In the genomic region with DNA sequence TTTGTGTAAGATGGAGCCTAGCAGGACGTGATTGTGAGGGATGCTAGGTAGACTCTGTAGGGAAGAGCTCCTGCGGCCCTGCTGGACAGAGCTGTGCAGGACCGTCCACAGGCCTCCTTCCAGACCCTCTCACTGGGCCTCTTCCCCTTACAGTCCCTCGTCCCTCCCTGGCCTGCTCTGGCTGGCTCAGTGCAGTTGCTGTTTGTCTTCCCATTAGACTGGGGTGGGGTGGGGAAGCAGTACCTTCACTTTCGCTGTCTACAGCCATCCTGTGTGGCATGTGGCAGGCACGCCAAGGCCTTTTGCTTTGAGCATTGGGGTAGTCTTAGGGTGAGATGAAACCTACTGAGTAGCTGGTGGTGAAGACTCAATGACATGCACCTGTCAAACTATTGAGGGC, we compare ENCODE assay signal across 9 mouse cellular contexts. TPM values are rescaled to one million over a fixed set of nuclear protein-coding genes. Genes with fewer than 3 reads are reported as not detected.
DNase-seq lines count a peak whose midpoint lies in the region; ATAC-seq and TF ChIP-seq lines count a peak whose summit lies in the region.
"Had no signal": no experiment of that assay in that cellular context is flagged by ENCODE, and none has a peak within 500 bp of the region (broad histone marks: within the 10 kb centered on the region; RNA-seq: fewer than 3 reads in every experiment).

No protein-coding gene starts in this region.

- no peak overlapping the region for H3K9ac ChIP-seq in hindbrain, postnatal 0 days (replicated peaks; ENCODE audit: low read length)
- H3K9ac ChIP-seq in hindbrain, embryonic 14.5 days = no peak overlapping the region
- H3K9ac ChIP-seq in intestine, embryonic 16.5 days (ENCODE audit: low read depth, low read length) = no peak overlapping the region

- no peak for TF ChIP-seq CTCF in hindbrain, postnatal 0 days (IDR thresholded peaks at IDR 0.05; ENCODE audit: low read depth)
- no peak for TF ChIP-seq CTCF in G1E (IDR thresholded peaks at IDR 0.05; ENCODE audit: low read depth, low read length)
- no peak for TF ChIP-seq CTCF in cerebellum, adult 2 months (IDR thresholded peaks at IDR 0.05; ENCODE audit: borderline replicate concordance, insufficient read depth, low read depth, low read length)
- TF ChIP-seq CTCF in layer of hippocampus, adult 2 months (conservative IDR thresholded peaks at IDR 0.05) = no peak

- no peaks in the 10 kb centered on the region for H3K4me1 ChIP-seq in hindbrain, postnatal 0 days (ENCODE audit: insufficient read depth, low read length)
- no peaks in the 10 kb centered on the region for H3K4me1 ChIP-seq in hindbrain, embryonic 14.5 days (replicated peaks; ENCODE audit: control insufficient read depth, insufficient read depth, low read length)
- H3K4me1 ChIP-seq in G1E (ENCODE audit: insufficient read depth, low read depth, low read length) = peaks cover 47% of the 10 kb centered on the region
- H3K4me1 ChIP-seq in intestine, embryonic 16.5 days (ENCODE audit: control insufficient read depth, insufficient read depth, low read length) = peaks cover 13% of the 10 kb centered on the region
- H3K4me1 ChIP-seq in cerebellum, adult 2 months (ENCODE audit: control insufficient read depth, insufficient read depth, low read length) = peaks cover 7% of the 10 kb centered on the region

- no peak for DNase-seq in hindbrain, postnatal 0 days (ENCODE audit: low spot score)
- no peak for DNase-seq in hindbrain, embryonic 14.5 days (ENCODE audit: low spot score)
- no peak for DNase-seq in G1E (ENCODE audit: low spot score)
- peak; percentile 46 to 72 for DNase-seq in spleen, postnatal 4 days (ENCODE audit: low spot score in 2 of 2)
- no peak for DNase-seq in cerebellum, adult 2 months
- no peak for DNase-seq in layer of hippocampus, adult 2 months (ENCODE audit: low spot score in 2 of 2)
- no peak for DNase-seq in MN1 (ENCODE audit: low spot score)
- DNase-seq: heart, postnatal 4 days had no signal

- H3K9me3 ChIP-seq in hindbrain, postnatal 0 days (ENCODE audit: low read length) = no peaks in the 10 kb centered on the region
- H3K9me3 ChIP-seq in hindbrain, embryonic 14.5 days (ENCODE audit: control insufficient read depth, low read length) = no peaks in the 10 kb centered on the region
- no peaks in the 10 kb centered on the region for H3K9me3 ChIP-seq in G1E (replicated peaks)
- no peaks in the 10 kb centered on the region for H3K9me3 ChIP-seq in intestine, embryonic 16.5 days (ENCODE audit: control insufficient read depth, low read length)

- WGBS in hindbrain, postnatal 0 days = 78% methylated on average over 6 of the region's 6 CpGs
- 86% methylated on average over 6 of the region's 6 CpGs for WGBS in hindbrain, embryonic 14.5 days
- WGBS in intestine, embryonic 16.5 days = 73% methylated on average over 6 of the region's 6 CpGs
- WGBS in cerebellum, adult 2 months = 86% methylated on average over 6 of the region's 6 CpGs

- H3K27me3 ChIP-seq in hindbrain, postnatal 0 days (ENCODE audit: insufficient read depth, low read length) = no peaks in the 10 kb centered on the region
- H3K27me3 ChIP-seq in hindbrain, embryonic 14.5 days (ENCODE audit: control insufficient read depth, insufficient read depth, low read length) = no peaks in the 10 kb centered on the region
- H3K27me3 ChIP-seq in G1E (ENCODE audit: insufficient read depth, low read length) = no peaks in the 10 kb centered on the region
- H3K27me3 ChIP-seq in intestine, embryonic 16.5 days (replicated peaks; ENCODE audit: control insufficient read depth, insufficient read depth, low read length) = no peaks in the 10 kb centered on the region
- no peaks in the 10 kb centered on the region for H3K27me3 ChIP-seq in cerebellum, adult 2 months (ENCODE audit: control insufficient read depth, insufficient read depth, low read length)

- H3K4me3 ChIP-seq in hindbrain, postnatal 0 days (ENCODE audit: low read length) = no peak overlapping the region
- H3K4me3 ChIP-seq in hindbrain, embryonic 14.5 days (replicated peaks; ENCODE audit: low read length) = no peak overlapping the region
- peak overlapping the region; percentile 36; the same call in 1 of the 2 replicates for H3K4me3 ChIP-seq in G1E (ENCODE audit: low read depth, low read length)
- no peak overlapping the region for H3K4me3 ChIP-seq in intestine, embryonic 16.5 days (ENCODE audit: low read length)
- H3K4me3 ChIP-seq in cerebellum, adult 2 months (replicated peaks; ENCODE audit: insufficient read depth, low read depth, low read length) = no peak overlapping the region
- H3K4me3 ChIP-seq in layer of hippocampus, adult 2 months = no peak overlapping the region

- H3K27ac ChIP-seq in hindbrain, postnatal 0 days = no peak overlapping the region
- no peak overlapping the region for H3K27ac ChIP-seq in hindbrain, embryonic 14.5 days
- H3K27ac ChIP-seq in intestine, embryonic 16.5 days (ENCODE audit: low read length) = 0 out of 2 replicates have a peak overlapping the region, but pooled peaks have one; percentile 2
- H3K27ac ChIP-seq in cerebellum, adult 2 months (ENCODE audit: insufficient read depth, low read length) = no peak overlapping the region
- no peak overlapping the region for H3K27ac ChIP-seq in layer of hippocampus, adult 2 months

- no peaks in the 10 kb centered on the region for H3K36me3 ChIP-seq in hindbrain, postnatal 0 days (ENCODE audit: insufficient read depth, low read length)
- H3K36me3 ChIP-seq in hindbrain, embryonic 14.5 days (replicated peaks; ENCODE audit: control insufficient read depth, insufficient read depth) = no peaks in the 10 kb centered on the region
- H3K36me3 ChIP-seq in G1E (replicated peaks) = peaks cover 72% of the 10 kb centered on the region
- no peaks in the 10 kb centered on the region for H3K36me3 ChIP-seq in intestine, embryonic 16.5 days (ENCODE audit: control insufficient read depth, insufficient read depth, low read length)

- no peak for TF ChIP-seq POLR2A in cerebellum, adult 2 months (IDR thresholded peaks at IDR 0.05; ENCODE audit: borderline replicate concordance, insufficient read depth, low read length)

- ATAC-seq in hindbrain, postnatal 0 days = 0 out of 2 replicates have a peak, but pooled peaks have one; percentile 40
- no peak for ATAC-seq in hindbrain, embryonic 14.5 days (ENCODE audit: low FRiP score)
- ATAC-seq in G1E (ENCODE audit: extremely low read depth, insufficient number of reproducible peaks, low FRiP score, poor library complexity, severe bottlenecking) = no peak; the same call in 1 of the 2 replicates
- ATAC-seq in intestine, embryonic 16.5 days = 0 out of 2 replicates have a peak, but pooled peaks have one; percentile 56

- no peak overlapping the region for H3K4me2 ChIP-seq in hindbrain, postnatal 0 days (ENCODE audit: low read depth, low read length)
- H3K4me2 ChIP-seq in hindbrain, embryonic 14.5 days (replicated peaks) = no peak overlapping the region
- H3K4me2 ChIP-seq in intestine, embryonic 16.5 days (ENCODE audit: low read depth, low read length) = no peak overlapping the region

RNA-seq across cellular contexts. Expression of a gene that starts 15.7 kb away (rescaled TPM):
- total RNA-seq in hindbrain, postnatal 0 days (2014; rRNA removed) = 62.8 and 77.5 TPM in 2 replicates
- 74.1 and 80.2 TPM in 2 replicates for polyA plus RNA-seq in hindbrain, postnatal 0 days (2015; fragmentation: Nextera tagmentation; extraction: Ambion mirVana)
- 89.0 and 89.4 TPM in 2 replicates for polyA plus RNA-seq in hindbrain, embryonic 14.5 days (2014; fragmentation: Nextera tagmentation; extraction: Ambion mirVana)
- total RNA-seq in G1E (2014; fragmentation: Nextera tagmentation) (16.8 and 22.5 TPM in 2 replicates), G1E (2017) (32.1 and 43.5 TPM in 2 replicates)
- 34.9 and 37.3 TPM in 2 replicates for polyA plus RNA-seq in G1E (2012)
- polyA plus RNA-seq in intestine, embryonic 16.5 days (2015; fragmentation: Nextera tagmentation; extraction: Ambion mirVana) = 67.7 and 69.9 TPM in 2 replicates
- 86.8 and 92.5 TPM in 2 replicates for polyA plus RNA-seq in cerebellum, adult 2 months (2012; rRNA removed)
- 10 to 100 TPM; 50.2 to 55.8 TPM for total RNA-seq in layer of hippocampus, adult 2 months (2021)

RNA-seq across cellular contexts. Expression of a gene that starts 41.6 kb away (rescaled TPM):
- 0.68 and 1.0 TPM in 2 replicates for total RNA-seq in hindbrain, postnatal 0 days (2014; rRNA removed)
- polyA plus RNA-seq in hindbrain, postnatal 0 days (2015; fragmentation: Nextera tagmentation; extraction: Ambion mirVana) = 0.39 and 0.50 TPM in 2 replicates
- 0.31 and 0.74 TPM in 2 replicates for polyA plus RNA-seq in hindbrain, embryonic 14.5 days (2014; fragmentation: Nextera tagmentation; extraction: Ambion mirVana)
- total RNA-seq in G1E (2014; fragmentation: Nextera tagmentation) (48.5 and 56.5 TPM in 2 replicates), G1E (2017) (69.2 and 74.5 TPM in 2 replicates)
- 71.8 and 78.8 TPM in 2 replicates for polyA plus RNA-seq in G1E (2012)
- polyA plus RNA-seq in intestine, embryonic 16.5 days (2015; fragmentation: Nextera tagmentation; extraction: Ambion mirVana) = 2.3 and 3.1 TPM in 2 replicates
- 0.77 and 0.86 TPM in 2 replicates for polyA plus RNA-seq in cerebellum, adult 2 months (2012; rRNA removed)
- total RNA-seq in layer of hippocampus, adult 2 months (2021) = under 1 TPM; 0.59 to 0.91 TPM

RNA-seq across cellular contexts. Expression of a gene that starts 43.5 kb away (rescaled TPM):
- 84.0 and 84.9 TPM in 2 replicates for total RNA-seq in hindbrain, postnatal 0 days (2014; rRNA removed)
- 54.7 and 56.7 TPM in 2 replicates for polyA plus RNA-seq in hindbrain, postnatal 0 days (2015; fragmentation: Nextera tagmentation; extraction: Ambion mirVana)
- polyA plus RNA-seq in hindbrain, embryonic 14.5 days (2014; fragmentation: Nextera tagmentation; extraction: Ambion mirVana) = 75.2 and 75.9 TPM in 2 replicates
- total RNA-seq in G1E (2014; fragmentation: Nextera tagmentation) (not detected in 2 replicates), G1E (2017) (under 0.01 and 0.05 TPM in 2 replicates)
- polyA plus RNA-seq in G1E (2012) = not detected in 2 replicates
- 5.5 and 7.1 TPM in 2 replicates for polyA plus RNA-seq in intestine, embryonic 16.5 days (2015; fragmentation: Nextera tagmentation; extraction: Ambion mirVana)
- polyA plus RNA-seq in cerebellum, adult 2 months (2012; rRNA removed) = 70.0 and 94.4 TPM in 2 replicates
- 10 to 100 TPM; 36.9 to 37.1 TPM for total RNA-seq in layer of hippocampus, adult 2 months (2021)

Comparison
In these comparisons a context has a peak if more than half of its experiments do, and no peak if none do; other contexts are left out.
1. ATAC-seq: peak in hindbrain, postnatal 0 days (single experiment) and intestine, embryonic 16.5 days (single experiment); none in hindbrain, embryonic 14.5 days (single experiment) and G1E (single experiment).
2. DNase-seq: peak in spleen, postnatal 4 days (2 of 2); none in hindbrain, postnatal 0 days (single experiment), hindbrain, embryonic 14.5 days (single experiment), G1E (single experiment), cerebellum, adult 2 months (0 of 2), layer of hippocampus, adult 2 months (0 of 2) and MN1 (single experiment).
3. RNA of a gene that starts 41.6 kb away (polyA plus RNA-seq): 71.8 to 78.8 TPM in G1E; 2.3 to 3.1 TPM in intestine, embryonic 16.5 days, 0.77 to 0.86 TPM in cerebellum, adult 2 months, 0.39 to 0.50 TPM in hindbrain, postnatal 0 days and 0.31 to 0.74 TPM in hindbrain, embryonic 14.5 days; every median in the first group is over 10 times any median in the second.